Mouse (Mus musculus) left cerebral cortex, adult 8-10 months (tissue): ENCODE data around the gene Tcte3. TPM values are rescaled to one million over a fixed set of nuclear protein-coding genes. Genes with fewer than 3 reads are reported as not detected.
"Not testable (repeated sequence)": the region's sequence is repeated elsewhere in the genome, so short reads cannot be mapped to it uniquely, and the experiment has no call there.

ENCODE experiments used
- DNase-seq, 2 experiments: peaks; one replicate each; pipeline ENCODE4 v3.0.0; 2022; ENCODE audit warnings: low spot score in 2 of 2
- total RNA-seq, 4 experiments: library from RNA; stranded (reverse); gene quantifications; 2 replicates each; pipeline ENCODE4 v1.2.4; 2022

Tcte3 gene
- total RNA-seq, 4 experiments from 2014 or later = 1.4 to 1.9 TPM; not detected in 2

- DNase-seq = not testable (repeated sequence)
Measured at GRCm38 (mm10) chr17:15040455-15040854, 833 bp downstream of the Tcte3 start.

DNA sequence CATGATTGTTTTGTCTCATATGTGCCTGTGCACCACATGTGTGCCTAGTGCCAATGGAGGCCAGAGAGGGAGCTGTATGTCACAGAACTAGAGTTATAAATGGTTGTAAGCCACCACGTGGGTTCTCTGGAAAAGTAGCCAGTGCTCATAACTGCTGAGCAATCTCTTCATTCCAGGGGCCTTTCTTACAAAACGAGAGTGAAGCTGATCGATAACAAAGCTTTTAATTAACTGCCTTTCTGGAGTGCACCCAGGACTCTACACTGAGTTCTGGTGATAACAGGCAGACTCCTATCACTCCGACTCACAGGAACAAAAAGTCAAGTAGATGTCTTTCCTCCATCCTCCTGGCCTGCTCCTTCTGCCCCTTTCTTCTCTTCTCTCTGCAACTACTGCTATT is 9.9 kb downstream of the Tcte3 start:
- not testable (repeated sequence) for DNase-seq

GRCm38 (mm10) chr17:15025513-15025912 is 15.8 kb downstream of the Tcte3 start:
- not testable (repeated sequence) for DNase-seq

- not testable (repeated sequence) for DNase-seq
Measured at GRCm38 (mm10) chr17:15024502-15025193, 16.6 kb downstream of the Tcte3 start.

- not testable (repeated sequence) for DNase-seq
Measured at GRCm38 (mm10) chr17:15023878-15024492, 17.3 kb downstream of the Tcte3 start.

DNA sequence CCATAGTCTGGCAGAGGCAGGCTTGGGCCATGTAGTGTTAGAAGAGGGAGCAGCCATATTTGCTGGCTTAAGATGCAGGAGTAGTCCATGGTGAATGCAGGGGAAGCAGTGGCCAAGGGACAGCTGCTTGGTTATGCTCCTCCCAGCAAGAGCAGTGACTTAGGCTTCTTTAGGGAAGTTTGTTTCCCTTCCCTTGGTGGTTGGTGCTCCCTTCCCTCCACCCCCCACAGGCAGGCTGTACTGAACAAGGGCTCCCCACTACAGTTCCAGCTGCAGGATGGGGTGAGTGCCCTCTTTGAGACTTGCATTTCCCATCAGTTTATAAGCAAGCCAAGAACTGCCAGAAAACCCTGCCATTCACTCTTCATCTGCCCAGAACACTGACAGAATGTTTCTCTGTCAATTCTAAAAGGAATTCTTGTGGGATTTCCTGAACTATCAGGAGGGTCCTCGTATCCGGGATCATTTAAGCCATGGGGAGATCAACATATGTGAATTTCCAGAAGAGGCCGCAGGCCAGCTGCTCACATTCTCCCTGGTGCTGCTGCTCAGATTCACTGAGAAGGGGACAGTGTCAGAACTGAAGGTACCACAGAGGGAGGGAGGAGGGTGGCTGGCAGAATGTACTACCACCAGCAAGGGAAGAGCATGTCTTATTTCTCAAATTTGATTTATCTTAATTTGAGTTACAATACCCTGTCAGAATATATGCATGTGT is 19.6 kb downstream of the Tcte3 start:
- peak in 1 of 2 experiments; percentile 17 for DNase-seq

GRCm38 (mm10) chr17:15009706-15010413 is 31.4 kb downstream of the Tcte3 start, which contains the start of gene Gm3435:
Gene Gm3435 (plus strand): TSS chr17:15010176.
- DNase-seq = not testable (repeated sequence)

- DNase-seq = not testable (repeated sequence)
Measured at GRCm38 (mm10) chr17:15009088-15009487, 32.2 kb downstream of the Tcte3 start.

DNA sequence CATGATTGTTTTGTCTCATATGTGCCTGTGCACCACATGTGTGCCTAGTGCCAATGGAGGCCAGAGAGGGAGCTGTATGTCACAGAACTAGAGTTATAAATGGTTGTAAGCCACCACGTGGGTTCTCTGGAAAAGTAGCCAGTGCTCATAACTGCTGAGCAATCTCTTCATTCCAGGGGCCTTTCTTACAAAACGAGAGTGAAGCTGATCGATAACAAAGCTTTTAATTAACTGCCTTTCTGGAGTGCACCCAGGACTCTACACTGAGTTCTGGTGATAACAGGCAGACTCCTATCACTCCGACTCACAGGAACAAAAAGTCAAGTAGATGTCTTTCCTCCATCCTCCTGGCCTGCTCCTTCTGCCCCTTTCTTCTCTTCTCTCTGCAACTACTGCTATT is 41.2 kb downstream of the Tcte3 start:
- not testable (repeated sequence) for DNase-seq

DNA sequence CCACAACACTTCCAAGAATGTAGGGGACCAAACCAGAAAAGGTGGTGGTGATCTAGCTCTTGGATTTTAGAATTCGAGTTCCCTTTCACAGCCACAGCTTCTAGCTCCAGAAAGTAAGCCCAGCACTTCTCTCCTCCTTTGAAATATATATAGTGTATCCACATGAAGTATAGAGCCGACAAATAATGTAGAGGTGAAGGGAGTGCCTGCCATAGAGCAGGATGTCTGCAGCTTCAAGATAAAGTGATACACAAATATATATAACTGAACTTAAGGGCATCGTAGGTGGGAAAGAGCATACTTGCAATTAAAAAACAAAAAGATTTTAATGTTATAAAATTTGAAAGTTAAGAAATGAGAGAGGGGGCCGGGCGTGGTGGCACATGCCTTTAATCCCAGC is 47.1 kb downstream of the Tcte3 start:
- not testable (repeated sequence) for DNase-seq

- DNase-seq = not testable (repeated sequence)
Measured at GRCm38 (mm10) chr17:14993139-14993832, 48.0 kb downstream of the Tcte3 start.

DNA sequence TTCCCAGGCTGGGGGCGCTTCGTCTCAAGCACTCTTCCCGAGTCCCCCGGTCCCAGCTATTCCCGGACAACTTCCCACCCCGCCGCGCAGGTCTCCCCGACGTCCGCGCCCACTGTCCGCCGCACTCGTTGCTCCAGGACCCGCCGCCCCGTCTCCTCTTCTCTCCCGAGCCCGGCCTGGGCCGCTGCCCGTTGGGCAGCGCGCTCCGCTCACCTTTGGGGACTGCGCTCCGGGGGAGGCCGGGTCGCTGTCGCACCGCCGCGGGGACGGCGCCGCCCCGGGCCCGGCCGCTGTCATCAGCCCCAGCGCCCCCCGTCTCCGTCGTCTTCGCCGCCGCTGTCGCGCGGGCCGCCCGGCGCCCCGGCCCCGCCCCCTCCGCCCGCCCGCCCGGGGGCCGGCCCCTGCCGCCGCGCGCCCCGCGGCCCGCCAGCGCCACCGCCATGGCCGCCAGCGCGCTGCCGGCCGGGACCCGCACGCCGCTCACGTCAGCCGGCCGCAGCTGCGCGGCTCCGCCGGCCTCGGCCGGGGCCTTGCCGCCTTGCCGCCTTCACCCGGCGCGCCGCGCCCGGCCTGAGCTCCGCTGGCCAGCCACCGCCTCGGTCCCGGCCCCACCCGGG is 48.7 kb downstream of the Tcte3 start:
- not testable (repeated sequence) for DNase-seq

- DNase-seq = not testable (repeated sequence)
Measured at GRCm38 (mm10) chr17:14990116-14990702, 51.1 kb downstream of the Tcte3 start.

- not testable (repeated sequence) for DNase-seq
Measured at GRCm38 (mm10) chr17:14978362-14979038, 62.8 kb downstream of the Tcte3 start, which contains the start of the genes 9030025P20Rik and Gm3417. Gene 9030025P20Rik (plus strand): TSS chr17:14978468. Gene Gm3417 (minus strand): TSS chr17:14978790.

- DNase-seq = not testable (repeated sequence)
Measured at GRCm38 (mm10) chr17:14977718-14978361, 63.4 kb downstream of the Tcte3 start.
